Mouse (Mus musculus) spleen, postnatal 10 days (tissue): ENCODE data around the gene Smtnl1.
"Not testable (repeated sequence)": the region's sequence is repeated elsewhere in the genome, so short reads cannot be mapped to it uniquely, and the experiment has no call there.

ENCODE experiments used
- DNase-seq, 2 experiments: peaks; one replicate each; pipeline ENCODE4 v3.0.0; 2021 to 2022; ENCODE audit warnings: low spot score in 2 of 2

Gene Smtnl1

GRCm38 (mm10) chr2:84838593-84838949 is 16.1 kb upstream of the Smtnl1 start, which contains the start of gene Slc43a1:
Gene Slc43a1 (plus strand): TSS chr2:84838850.
- DNase-seq: no peak

DNA sequence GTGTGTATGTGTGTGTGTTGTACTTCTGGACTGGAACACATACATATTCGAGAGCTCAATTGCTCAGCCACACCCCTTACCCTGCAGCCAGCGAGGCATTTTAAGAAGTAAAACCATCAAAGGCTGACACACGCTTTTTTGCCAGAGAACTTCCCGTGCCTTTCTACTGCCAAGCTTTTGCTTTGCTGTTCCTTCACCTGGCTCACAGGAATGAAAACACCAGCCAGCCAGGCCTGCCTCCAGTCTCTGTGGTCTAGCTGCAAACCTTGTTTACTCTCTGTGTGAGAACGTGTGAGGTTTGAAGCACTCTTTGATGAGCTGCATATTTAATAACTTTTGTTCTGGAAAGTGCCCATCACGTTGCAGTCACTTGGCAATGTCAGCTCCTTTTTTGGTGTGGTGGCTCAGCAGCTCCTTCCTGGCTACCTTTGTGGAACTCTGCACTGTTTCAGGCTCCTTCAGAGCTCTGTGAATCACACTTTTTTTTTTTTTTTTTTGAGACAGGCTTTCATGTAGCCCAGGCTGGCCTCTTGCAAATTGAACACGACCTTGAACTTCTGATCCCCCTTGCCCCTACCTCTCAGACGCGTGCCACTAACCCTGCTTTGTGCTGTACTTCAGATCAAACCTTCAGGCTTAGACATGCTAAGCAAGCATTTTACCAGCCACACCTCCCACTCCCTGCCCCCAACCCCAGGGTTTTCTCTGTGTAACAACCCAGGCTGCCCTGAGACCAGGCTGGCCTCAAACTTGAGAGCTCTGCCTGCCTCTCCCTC is 15.6 kb upstream of the Smtnl1 start:
- DNase-seq: no peak

DNA sequence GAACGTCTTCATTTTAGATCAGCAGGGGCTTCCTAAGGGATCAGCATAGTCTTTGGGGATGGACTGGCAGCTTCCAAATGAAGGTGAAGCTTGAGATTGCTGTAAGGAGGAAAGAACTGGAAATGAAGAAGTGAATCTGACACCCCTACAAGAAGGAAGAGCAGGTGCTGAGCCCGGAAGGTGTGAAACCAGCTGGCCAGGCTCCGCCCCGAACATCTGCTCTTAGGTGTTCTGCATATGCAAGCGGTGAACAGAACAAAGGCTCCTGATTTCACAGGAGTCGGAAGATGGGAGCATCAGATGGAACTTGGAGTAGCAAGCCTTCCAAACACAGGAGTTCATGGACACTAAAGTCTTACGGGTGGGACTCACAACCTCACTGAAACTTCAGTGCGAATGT is 14.7 kb upstream of the Smtnl1 start:
- DNase-seq: peak in 1 of 2 experiments; percentile 65

- DNase-seq: peak; percentile 87 to 89
Observed at GRCm38 (mm10) chr2:84831666-84832391, 9.4 kb upstream of the Smtnl1 start.

- DNase-seq: peak; percentile 56 to 74
Observed at GRCm38 (mm10) chr2:84827283-84827920, 5.0 kb upstream of the Smtnl1 start.

DNA sequence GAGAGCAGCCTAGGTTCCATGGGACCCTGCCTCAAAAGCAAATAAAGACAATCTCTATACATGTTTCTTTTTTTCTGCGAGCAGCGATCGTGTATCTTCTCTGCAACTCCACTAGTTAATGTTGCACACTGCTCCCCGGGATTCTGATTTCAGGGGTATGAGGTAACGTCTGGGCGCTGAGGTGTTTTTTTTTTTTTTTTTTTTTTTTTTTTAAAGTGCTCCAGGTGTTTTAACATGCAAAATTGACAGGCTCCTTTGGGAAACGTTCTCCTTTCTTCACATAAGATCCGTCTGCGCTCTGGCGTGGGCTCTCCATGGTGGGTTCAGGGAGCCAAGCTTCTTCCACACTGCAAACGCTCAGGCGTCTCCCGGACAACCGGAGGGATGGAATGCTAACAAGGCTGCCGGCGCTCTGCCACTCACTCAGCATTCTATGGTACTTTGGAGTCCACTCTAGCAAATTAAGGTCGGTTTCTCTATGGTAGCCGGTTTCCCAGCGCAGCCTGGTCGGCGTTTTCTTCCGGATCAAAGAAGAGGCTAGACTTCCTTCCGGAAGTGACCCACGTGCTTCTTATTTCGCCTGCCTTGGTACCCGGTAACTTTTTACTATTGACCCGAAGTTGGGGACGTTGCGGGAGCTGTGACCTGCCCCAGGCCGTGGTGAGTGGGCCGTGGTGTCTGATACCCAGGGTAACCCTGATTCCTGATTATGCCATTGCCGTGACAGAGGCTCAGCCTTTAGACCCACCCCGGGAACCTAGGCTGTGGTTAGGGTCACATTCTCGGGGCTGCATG is 4.2 kb upstream of the Smtnl1 start, which contains the start of gene Timm10:
TSS of gene Timm10 (plus strand) at position 510 of the 795 bp plus-strand sequence.
- peak; percentile 67 to 78 for DNase-seq

GRCm38 (mm10) chr2:84823237-84823636 is 785 bp upstream of the Smtnl1 start:
- DNase-seq: no peak

DNA sequence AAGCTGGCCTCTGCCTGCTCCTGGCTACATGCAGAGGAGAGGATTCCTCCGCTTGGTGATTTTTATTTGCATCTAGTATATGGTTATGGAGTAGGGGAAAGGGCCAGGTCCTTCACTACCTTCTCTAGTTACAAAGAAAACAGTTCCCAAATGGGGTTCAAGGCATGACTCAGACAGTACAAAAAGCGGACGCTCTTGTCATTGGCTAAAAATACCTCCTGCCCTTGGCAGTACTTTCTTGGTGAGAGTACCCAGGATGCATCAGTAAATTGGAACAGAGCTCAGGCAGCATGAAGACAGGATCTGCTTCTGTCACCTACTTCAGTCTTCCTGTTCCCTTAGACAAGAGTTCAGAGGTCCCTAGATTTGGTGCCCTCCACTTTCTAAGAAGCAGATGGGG is 2.6 kb downstream of the Smtnl1 start:
- DNase-seq: no peak

- DNase-seq: no peak
Observed at GRCm38 (mm10) chr2:84812676-84813075, 9.8 kb downstream of the Smtnl1 start.

DNA sequence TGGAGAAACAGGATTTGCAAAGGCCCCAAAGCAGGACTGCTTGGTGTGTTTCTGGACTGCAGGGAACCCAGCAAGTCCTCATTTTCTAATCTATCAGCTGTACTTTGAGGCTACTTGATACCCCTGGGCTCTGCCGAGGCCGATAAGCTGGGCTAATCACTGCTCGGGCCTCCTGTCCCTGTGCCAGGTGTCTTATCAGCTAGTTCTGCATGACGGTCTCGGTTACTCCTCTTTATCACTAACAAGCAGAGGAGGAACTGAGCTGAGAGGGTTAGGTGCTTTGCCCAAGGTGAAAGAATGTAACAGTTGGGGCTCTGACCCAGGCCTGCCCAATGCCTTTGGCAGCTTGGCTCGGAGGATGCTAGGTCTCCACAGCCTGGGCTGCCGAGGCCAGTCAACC is 10.6 kb downstream of the Smtnl1 start:
- peak; percentile 79 to 89 for DNase-seq

DNA sequence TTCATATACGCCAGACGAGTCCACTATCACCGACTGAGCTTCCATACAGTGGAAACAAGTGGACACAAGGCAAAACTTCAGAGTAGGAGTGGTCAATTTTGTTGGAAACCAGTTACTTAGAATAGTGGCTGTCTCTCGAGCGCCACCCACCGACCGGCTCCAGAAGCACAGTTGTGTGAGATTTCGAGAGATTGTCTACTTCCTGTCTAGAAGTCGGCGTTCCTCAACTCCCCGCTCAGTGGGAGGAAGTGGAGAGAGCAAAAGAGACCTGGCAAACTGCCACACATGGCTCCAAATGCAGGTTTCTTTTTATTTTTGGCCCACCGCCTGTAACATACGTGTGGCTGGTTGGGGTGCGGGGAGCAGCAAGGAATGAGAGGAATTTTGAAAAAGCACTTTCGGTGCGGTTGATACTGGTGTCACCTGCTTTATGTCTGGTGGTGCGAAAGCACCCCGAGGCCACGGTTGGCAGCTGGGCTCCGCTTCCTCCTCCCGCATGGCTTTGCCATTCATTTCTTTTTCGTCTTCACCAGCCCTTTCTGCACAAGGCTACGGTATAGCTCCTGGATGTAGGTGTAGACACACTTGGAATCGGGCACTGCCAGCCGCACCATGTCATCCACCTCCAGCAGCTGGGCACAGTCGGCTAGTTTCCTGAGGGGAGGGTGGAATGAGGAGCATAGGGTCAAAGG is 11.4 kb downstream of the Smtnl1 start:
- DNase-seq: peak; percentile 91

- DNase-seq: no peak
Observed at GRCm38 (mm10) chr2:84810526-84810885, 11.9 kb downstream of the Smtnl1 start.

DNA sequence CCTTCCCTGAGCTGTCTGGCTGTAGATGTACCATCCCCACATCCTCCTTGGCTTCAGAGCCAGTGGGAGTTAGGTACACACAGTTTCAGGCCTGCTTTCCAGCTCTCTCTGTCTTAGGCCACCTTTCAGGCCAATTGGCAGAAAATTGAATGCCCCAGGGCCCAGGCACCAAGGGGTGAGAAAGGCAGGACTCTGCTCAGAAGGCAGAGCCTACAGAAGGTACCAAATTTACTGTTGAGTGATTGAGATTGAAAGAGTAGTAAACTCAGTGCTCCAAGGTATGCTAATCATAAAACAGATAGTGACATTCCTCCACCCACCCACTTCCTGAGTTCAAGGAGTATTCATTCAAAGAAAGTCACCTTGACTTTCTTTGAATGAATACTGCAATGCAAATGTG is 13.1 kb downstream of the Smtnl1 start:
- DNase-seq: no peak

DNA sequence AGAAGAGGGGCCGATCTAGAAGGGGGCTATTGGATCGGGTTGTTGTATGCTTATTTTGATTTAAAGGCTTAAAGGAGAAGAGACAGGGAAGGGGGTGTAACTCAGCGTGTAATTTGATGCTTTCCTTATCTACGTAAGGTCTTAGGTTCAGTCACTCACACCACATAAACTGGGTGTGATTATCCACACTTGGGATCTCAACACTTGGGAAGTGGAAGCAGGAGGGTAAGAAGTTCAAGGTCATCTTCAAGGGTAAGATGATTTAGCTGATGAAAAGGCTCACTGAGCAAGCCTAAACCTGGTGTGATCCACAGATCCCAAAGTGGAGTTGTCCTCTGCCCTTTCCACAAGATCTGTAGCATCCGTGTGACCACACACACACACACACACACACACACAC is 15.9 kb downstream of the Smtnl1 start:
- no peak for DNase-seq

GRCm38 (mm10) chr2:84803963-84804362 is 18.5 kb downstream of the Smtnl1 start:
- no peak for DNase-seq

- not testable (repeated sequence) for DNase-seq
Observed at GRCm38 (mm10) chr2:84801223-84801622, 21.2 kb downstream of the Smtnl1 start.

DNA sequence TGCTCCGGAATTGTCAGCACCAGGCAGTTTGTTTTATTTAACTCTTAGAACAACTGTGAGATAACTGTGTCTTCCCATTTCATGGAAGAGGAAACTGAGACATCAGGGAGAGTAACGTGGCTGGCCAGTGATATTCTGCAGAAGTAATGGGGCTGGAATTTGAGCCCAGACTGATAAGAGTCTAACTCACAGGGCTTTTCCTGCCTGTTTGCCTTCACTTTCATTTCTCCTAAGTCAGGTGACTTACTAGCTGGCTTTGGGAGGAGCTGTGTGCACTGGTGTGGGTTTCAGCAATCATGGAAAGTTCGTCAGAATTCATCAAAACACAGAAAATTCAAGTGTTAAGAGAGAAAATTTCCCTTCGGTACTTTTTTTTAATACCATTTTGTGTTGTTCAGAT is 22.1 kb downstream of the Smtnl1 start:
- no peak for DNase-seq

GRCm38 (mm10) chr2:84799041-84799561 is 23.4 kb downstream of the Smtnl1 start:
- peak; percentile 69 to 83 for DNase-seq

DNA sequence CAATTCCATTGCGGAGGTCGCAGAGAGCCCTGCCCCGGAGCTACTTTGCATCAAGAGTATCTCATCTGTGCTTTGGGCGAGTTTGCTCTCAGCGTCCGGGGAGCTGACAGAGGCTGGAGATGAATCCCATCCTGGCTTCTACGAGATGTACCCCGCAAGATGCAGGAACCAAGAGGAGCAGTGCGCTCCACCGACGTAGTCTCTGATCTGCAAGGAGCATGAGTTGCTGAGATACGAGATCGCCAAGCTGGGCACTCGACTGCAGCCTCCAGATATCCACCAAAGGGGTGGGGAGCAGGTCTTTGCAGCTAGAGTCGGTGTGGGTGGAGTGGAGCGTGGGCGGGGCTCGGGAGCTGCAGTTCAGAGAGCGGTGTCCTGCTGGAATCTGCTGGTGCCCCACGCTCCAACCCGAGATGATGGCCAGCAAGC is 23.9 kb downstream of the Smtnl1 start, which contains the start of gene Ube2l6:
TSS of gene Ube2l6 (plus strand) at position 336 of the 429 bp plus-strand sequence.
- peak; percentile 85 to 94 for DNase-seq

- DNase-seq: peak; percentile 76 to 88
Observed at GRCm38 (mm10) chr2:84797833-84798492, 24.5 kb downstream of the Smtnl1 start.
